Mouse (Mus musculus): ENCODE results near the gene Cldn18.
A peak's percentile ranks its signal among the peaks of the same experiment; 100 is the strongest.

The Cldn18 gene

DNA sequence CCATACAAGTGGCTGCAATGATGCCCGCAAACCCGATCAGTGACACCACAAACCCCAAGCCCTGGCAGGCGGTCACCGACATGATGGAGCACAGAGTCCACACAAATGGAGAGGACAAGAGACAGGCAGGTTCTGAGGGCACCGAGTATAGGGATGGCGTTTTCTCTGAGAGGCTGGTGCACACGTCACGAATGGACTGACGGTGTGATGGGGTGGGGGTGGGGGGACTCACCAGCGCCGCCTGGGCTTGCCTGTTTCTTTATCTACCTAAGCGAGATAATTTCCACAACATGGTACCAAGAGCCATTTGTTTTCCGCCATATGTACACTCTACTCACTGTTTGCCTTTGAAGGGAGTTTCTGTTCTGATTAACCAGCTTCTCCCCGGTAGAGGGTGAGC lies at the start of gene Cldn18:
Cldn18 (minus strand) TSS at position 134 of the 400 bp plus-strand sequence.
- no peak for DNase-seq (ENCODE audit: low spot score)

- DNase-seq (ENCODE audit: low spot score) = peak; percentile 81
These were observed 46.5 kb upstream of the Cldn18 start for GRCm38 (mm10) chr9:99763530-99763929.

DNA sequence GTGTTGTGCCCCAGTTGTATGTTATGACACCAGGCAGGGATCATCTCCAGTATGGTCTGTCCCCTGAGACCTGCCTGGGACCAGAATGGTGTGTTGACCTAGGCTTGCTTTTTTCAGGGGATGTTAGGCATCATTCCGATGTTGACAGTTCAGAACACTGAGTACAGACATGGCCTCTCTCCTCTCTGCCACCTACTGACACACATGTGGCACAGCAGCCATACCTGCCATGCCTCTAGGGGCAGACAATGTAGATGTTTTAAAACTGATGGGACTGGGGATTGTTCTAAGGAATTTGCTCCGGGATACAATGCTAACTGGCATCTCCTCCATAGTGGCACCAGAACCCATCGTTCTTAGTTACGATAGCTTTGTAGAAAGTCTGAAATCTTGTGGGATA lies 33.2 kb upstream of the Cldn18 start:
- DNase-seq (ENCODE audit: low spot score) = no peak

GRCm38 (mm10) chr9:99748279-99748678 lies 31.2 kb upstream of the Cldn18 start:
- no peak for DNase-seq (ENCODE audit: low spot score)

- DNase-seq (ENCODE audit: low spot score) = peak; percentile 62
These were observed 30.7 kb upstream of the Cldn18 start for GRCm38 (mm10) chr9:99747731-99748130.

DNA sequence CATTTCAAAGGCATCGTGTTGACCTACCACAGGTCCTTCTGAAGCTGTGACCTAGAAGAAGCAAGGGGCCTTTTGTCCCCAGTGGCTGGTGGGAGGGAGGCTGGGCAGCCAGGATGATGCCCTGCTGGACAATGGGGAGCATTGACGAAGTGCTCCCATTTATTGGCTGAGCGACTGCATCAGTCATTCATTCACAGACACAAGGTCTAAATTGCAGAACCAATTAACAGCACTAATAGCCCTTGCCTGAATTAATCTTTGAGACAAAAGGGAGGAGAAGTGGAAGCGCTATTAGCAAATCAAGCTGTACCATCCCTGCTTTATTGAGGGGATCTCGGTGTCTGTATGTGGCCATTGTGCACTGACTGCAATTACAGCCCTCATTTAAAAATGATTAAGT lies 27.5 kb upstream of the Cldn18 start:
- DNase-seq (ENCODE audit: low spot score) = no peak

DNA sequence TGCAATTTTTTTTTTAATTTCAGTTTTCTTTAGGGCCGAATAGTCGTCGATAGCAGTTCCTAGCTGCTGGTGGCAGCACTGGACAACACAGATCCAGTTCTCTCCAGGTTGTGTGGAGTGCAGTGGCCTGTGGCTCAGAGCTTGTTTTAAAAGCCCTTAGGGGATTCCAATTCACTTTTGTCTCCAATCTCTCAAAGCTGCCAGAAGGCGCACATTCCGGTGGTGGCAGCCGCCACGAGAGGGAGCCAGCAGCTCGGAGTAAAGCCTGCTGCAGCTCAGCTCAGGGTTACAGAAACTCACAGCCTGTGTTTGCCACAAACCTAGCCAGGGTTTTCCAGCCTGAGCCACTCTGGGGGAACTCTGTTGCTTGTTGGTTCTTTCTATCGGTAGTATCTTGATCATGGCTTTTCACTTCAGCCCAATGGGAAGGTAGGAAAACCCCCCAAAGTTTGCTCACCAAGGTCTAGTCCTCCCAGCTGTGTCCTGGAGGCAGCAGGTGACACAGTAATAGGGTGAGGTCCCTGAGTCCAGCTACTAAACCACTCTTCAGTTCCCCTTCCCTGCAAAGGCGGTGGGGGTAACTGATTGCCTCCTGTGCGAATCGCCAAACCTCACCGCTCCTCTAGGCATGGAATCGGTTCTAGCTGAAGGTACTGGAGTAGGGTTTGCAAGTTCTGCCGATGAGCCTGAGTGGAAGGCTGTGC lies 13.0 kb upstream of the Cldn18 start:
- DNase-seq (ENCODE audit: low spot score) = peak; percentile 87

DNA sequence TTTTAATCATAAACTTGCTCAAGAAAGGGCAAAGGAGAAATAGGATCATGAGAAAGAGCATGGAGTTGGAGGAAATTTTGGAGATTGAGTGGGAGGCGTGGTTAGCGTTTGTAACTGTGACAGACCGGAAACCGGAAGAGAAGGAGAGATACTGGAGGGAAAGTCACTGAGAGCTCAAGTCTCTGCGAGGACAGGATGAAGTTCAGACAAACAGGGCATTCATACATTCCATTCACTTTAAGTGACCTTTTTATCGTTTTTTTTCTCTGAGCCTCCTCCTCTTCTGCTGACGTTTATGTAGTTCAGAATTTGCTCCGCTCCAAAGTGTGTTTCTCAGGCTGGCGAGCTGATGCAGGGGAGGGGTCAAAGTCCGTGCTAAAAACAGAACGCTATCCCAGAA lies 10.8 kb upstream of the Cldn18 start:
- DNase-seq (ENCODE audit: low spot score) = no peak

- no peak for DNase-seq (ENCODE audit: low spot score)
These were observed 8.2 kb upstream of the Cldn18 start for GRCm38 (mm10) chr9:99725278-99725677.

DNA sequence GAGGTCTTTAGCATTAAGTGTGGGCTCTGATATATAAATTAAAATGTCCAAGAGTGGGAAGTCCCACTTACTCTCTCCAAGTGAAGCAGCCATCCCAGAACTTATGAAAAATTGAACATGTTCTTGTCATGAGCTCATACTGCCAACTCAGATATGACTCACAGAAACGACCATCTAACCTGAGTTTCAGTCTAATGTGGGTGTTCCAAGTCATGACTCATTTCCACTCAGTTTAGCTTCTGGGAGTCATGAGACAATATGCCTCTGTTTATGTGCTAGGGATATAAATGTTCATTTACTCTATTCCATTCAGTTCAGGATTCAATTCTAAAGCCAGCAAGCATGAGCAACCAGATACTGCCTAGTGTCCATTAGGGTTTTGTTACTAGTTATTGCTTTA lies 2.9 kb upstream of the Cldn18 start:
- no peak for DNase-seq (ENCODE audit: low spot score)

DNA sequence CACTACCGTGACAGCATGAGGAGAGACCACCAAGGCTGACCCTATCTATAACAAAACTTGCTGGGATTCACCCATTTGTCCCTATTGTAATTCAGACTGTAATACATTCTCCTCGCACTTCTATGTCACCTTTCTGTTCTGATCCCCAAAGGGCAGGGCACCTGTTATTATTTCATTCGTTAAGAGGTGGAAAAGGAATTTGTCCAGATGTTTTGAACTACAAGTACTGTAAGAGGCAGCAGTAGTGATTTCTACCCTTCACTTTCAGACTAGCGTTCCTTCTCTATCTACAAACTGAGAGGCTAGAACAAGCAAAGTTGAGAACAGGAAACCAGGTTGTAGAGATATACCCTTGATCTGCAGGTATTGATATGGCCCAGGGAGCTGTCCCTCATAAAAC lies 6.8 kb downstream of the Cldn18 start:
- no peak for DNase-seq (ENCODE audit: low spot score)

DNA sequence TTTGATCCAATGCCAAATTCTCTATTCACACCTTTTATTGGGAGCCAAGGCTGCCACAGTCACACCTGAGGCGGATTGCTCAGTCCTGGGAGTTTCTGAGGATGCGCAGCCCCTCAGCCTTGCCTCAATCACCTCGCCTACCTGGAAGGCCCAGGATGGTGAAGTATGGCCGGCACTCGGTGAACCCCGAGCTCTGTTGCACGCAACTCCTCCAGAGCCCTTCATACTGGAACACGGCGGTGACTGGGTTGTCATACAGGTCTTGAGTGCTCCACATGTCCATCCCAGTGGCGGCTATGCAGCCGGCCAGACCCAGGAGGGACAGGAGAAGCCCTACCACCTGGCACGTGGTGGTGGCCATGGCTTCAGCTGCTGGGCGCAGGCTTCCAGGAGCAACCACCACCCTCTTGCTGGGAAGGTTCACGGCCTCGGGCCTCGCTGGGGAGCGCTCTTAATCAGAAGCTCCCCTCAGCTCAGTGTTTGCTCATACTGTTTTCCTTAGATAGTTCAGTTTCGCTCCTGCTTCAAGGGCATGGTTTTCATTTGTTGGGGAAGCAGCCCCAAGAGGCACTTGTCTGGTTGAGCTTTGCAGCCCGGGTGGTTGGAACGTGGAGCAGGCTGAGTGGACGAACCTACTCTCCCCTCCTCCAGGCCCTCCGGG lies 7.3 kb downstream of the Cldn18 start:
- no peak for DNase-seq (ENCODE audit: low spot score)

DNA sequence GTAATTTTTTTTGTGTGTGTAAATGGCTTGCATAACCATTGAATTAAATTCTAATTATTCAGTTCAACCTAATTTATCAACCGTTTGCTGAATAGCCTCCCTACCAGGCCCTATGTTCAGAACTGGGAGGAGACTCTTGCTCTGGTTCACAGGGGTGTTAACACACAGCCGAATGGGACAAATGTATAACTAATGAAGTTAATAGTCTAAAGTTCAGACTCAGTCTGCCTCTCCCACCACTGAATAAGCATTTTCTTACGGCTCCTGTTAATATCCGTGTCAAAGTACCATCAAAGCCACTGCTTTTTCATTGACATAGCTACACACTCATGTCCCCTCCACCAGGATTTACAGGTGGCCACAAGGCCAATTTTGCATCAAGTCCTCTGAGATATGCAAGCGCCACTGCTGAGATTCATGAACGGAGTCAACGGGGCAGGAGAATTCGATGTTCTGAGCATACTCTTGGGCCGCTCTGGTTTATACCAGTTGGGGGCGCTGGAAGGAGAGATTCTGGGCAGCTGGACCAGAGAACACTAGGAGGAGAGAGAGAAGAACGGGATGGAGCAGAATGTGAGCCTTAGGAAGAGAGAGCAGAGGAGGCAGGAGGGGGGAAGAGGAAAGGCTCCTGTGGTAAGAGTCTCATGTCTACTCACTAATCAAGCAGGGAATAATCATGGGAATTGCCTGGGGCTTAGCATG lies 9.5 kb downstream of the Cldn18 start:
- DNase-seq (ENCODE audit: low spot score) = no peak

GRCm38 (mm10) chr9:99706264-99706663 lies 10.8 kb downstream of the Cldn18 start:
- no peak for DNase-seq (ENCODE audit: low spot score)

DNA sequence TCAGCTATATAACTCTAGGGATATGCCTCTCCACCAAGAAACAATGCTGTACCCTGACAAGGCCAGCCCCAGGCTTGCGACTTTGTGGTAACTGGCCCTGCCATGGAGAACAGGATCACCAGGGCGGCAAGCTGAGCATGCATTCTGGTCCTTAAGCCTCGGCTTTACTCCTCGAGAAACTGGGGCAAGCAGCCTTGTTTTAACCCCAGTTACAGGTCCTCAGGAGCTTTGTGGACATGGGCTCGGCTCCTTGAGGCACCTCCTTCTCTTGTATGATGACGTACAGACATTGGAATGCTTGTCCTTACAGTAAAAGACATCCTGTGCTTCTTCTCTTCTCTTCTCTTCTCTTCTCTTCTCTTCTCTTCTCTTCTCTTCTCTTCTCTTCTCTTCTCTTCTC lies 13.4 kb downstream of the Cldn18 start:
- DNase-seq (ENCODE audit: low spot score) = no peak

DNA sequence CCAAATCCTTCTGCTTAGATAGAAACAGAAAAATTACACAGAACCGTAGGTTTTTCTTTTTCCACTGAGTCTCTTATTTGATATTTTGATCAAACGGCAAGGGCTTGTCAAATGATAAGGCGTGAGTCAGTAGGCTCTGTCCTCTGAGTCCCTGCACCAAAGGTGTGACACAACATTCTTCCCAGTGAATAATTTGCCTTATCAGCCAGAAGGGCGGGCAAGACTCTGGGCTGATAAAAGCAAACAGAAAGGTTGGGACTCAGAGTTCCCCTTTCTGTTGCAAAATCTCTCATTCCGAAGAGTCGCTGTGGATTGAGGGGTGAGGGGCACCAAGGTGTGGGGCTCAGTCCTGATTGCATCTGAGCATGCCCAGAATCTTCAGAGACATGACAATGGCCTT lies 14.9 kb downstream of the Cldn18 start:
- DNase-seq (ENCODE audit: low spot score) = no peak

DNA sequence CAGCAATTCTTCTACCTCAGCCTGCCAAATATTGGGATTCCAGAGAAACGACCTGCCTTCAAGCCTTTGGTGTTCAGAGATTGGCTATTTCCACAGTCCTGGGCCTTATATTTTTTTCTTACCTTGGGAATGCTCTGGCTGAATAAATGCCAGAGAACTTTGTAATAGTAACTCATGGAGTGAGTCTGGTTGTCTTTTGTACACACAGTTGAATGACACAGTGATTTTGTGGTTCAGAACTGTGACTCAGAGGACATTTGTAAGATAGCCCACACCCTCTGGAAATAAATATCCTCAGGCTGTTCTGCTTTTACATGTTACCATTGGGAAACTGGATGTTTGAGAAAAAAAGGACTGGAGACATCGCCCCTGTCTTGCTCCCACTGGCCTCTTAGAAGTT lies 15.9 kb downstream of the Cldn18 start:
- DNase-seq (ENCODE audit: low spot score) = no peak

- DNase-seq (ENCODE audit: low spot score) = no peak
These were observed 17.2 kb downstream of the Cldn18 start for GRCm38 (mm10) chr9:99699752-99700389.

DNA sequence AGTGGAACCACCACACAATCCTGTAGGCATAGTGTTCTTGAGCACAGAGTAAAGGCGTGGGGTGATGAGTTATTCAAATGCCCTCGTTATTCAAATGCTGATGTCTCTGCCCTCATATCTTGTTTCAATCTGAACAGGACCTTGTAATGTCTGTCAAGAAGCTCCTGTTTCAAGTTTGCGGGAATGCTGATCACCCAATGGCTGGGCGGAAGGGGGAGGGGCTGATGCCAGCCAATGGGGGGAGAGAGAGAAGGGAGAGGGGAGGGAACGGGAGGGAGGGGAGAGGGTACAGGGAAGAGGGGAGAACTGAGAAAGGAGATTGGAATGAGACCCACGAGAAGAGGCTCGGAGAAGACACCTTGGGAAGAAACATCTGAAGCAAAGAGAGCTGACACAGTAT lies 22.1 kb downstream of the Cldn18 start:
- DNase-seq (ENCODE audit: low spot score) = peak; percentile 11

- DNase-seq (ENCODE audit: low spot score) = no peak
These were observed 26.7 kb downstream of the Cldn18 start for GRCm38 (mm10) chr9:99690386-99690785.

DNA sequence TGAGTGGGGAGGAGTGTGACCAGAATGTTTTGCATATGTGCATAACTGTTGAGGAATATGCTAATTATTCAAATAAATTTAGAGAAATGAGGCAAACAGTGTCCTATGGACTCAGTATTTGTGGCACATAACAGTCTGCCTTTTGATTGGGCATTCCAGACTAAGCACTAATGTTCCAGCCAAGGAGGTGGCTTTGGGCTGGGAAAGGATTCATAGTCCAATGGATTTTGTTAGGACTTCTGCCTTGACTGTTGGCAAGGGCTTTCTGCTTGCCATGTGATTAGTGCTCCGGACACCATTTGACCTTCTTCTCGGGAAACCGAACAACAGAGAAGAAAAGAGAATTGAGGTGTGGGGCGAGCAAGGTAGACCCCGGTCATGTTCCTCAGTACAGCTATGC lies 27.3 kb downstream of the Cldn18 start:
- no peak for DNase-seq (ENCODE audit: low spot score)

DNA sequence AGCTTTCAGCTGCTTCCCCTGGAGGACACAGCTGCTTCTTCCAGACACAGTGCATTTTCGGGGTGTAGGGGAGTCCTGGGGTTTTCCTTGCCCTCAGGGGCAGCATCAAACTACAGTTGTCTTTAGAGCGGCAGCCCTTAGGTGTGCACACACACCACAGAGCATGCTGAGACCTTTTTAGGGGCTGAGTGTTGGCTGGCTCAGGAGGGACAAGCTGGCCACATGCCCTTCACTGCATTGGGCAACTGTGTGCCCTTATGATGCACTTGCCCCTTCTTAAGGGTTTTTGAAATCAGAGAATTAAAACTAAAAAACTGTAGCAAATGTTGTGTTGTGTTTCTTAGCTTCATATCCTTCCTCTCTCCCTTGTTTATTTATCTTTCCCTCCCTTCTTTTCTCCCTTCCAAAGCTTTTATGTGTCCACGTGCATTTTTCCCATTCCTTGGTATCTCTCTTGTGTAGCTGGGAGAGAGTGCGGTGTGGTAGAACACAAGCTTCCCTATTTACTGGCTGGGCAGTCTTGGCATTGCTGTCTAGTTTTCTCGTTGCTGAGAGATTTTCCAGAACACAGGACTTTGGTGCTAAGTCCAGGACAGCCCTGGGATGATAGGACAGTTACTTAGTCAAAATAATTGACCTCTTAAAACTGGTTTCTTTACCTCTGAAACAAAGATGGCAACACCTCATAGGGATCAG lies 31.4 kb downstream of the Cldn18 start:
- DNase-seq (ENCODE audit: low spot score) = no peak

All from embryo, embryonic 10 days (tissue).